Mouse (Mus musculus) thymus, postnatal 10 days (tissue): ENCODE data around the gene Sgk1.

Experiments used
- DNase-seq, 2 experiments: peaks; one replicate each; pipeline ENCODE4 v3.0.0; 2021; ENCODE audit warnings: low spot score in 2 of 2

Sgk1 gene

GRCm38 (mm10) chr10:21918016-21918749 is 36.2 kb downstream of the Sgk1 start:
- no peak for DNase-seq

- DNase-seq: no peak
Measured at GRCm38 (mm10) chr10:21918750-21919145, 36.8 kb downstream of the Sgk1 start.

DNA sequence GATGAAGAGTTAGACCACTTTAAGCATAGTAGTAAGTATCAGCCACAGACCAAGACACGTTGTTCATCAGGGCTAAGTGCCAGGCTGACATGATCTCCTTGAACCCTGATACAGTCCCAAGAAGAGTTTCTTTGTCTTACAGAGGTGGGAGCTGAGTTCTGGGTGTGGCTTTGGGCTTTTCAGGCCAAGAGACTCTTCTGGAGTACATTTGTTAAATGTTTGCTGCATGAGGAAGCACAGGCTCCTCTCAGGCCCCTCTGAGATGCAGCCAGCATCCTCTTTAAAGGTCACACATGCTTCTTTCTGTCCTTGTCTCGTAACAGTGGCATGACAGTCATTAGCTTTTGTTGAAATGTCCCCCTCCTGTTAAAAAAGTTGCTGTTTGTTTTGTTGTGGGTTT is 38.6 kb downstream of the Sgk1 start:
- no peak for DNase-seq

DNA sequence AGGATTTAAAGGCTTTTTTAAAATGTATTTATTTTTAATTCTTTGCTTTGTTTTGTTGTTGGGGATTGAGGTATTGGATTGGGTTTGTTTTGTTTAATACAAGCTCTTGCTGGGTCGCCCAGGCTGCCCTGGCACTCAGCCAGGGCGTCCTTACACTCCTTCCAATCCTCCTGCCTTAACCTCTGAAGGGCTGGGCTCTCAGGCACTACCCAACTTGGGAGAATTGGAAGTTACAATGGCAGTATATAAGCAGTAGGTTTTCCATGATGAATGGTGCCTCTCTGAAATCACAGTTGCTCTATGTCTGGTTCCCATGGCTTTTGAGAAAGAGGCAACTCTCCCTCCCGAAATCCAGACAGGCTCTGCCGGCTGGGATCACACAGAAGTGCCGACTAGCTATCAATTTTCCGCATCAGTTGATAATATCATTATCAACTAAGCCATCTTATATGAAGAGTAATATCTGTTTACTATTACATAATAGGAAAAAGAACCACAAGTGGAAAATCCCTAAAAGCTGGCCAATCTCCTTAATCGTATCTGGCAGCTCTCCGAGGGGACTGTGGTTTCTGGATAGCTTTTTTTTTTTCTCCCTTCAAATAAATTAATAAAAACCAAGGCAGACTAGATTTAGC is 40.8 kb downstream of the Sgk1 start:
- no peak for DNase-seq

GRCm38 (mm10) chr10:21923495-21923952 is 41.5 kb downstream of the Sgk1 start:
- no peak for DNase-seq

- DNase-seq: no peak
Measured at GRCm38 (mm10) chr10:21924051-21924720, 42.2 kb downstream of the Sgk1 start.

DNA sequence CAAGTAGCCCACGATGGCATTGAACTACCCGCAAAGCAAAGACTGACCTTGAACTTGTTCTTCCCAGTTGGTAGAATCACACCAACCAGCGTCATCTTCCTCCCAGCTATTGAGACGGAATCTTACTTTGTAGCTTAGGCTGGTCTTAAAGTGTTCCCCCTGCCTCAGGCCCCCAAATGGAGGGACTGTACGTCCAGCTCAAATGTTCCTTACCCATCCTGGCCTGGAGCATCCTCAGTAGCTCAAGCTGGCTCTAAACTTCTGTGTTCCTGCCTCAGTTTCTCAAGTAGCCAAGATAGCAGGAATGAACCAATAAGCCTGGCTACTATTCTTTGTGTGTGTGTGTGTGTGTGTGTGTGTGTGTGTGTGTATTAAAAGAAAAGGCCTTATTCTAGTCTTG is 45.0 kb downstream of the Sgk1 start:
- no peak for DNase-seq

DNA sequence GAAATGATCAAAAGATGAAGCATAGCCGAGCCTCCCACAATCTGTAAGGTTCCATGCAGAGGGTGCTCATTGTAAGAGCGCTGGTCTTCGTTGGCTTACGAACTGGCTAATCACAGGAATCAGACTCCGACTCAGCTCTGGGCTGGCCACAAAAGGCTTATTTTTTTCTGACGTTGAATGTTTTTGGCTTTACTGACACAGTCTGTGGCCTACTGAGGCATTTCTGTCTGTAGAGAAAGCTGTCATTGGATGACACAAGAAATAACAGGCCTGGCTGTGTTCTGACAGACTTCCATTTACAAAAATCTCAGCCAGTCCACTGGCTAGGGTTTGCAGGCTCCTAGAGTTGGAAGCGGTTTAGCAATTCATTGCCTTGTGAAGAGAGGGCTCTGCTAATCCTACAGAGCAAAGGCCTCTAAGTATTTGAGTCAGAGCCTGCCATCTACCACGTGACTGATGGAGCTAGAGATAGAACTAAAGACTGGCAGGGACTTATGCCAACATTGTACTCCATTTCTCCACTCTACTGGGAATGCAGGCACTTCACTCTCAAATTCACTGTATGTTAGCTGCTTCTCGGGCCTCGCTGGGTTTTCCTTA is 48.9 kb downstream of the Sgk1 start:
- no peak for DNase-seq

GRCm38 (mm10) chr10:21932791-21933190 is 50.8 kb downstream of the Sgk1 start:
- DNase-seq: no peak

DNA sequence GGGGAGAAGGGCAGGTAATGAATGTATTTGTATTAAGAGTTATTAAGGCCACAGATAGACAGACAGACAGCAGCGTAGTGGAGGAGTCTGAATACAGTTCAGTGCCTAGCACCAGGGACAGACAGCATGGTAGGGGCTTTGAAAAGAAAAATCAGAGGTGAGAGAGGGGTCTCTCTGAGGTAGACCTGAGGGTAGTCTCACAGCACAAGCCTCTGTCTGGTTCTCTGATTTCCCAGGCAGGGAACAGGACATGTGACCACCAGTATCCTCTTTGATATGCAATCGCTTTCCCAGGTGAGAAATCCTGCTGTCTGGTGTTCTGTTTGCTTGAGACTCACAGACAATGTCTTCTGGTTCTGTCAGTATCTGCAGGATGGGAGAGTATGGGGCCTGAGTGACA is 52.8 kb downstream of the Sgk1 start:
- no peak for DNase-seq

DNA sequence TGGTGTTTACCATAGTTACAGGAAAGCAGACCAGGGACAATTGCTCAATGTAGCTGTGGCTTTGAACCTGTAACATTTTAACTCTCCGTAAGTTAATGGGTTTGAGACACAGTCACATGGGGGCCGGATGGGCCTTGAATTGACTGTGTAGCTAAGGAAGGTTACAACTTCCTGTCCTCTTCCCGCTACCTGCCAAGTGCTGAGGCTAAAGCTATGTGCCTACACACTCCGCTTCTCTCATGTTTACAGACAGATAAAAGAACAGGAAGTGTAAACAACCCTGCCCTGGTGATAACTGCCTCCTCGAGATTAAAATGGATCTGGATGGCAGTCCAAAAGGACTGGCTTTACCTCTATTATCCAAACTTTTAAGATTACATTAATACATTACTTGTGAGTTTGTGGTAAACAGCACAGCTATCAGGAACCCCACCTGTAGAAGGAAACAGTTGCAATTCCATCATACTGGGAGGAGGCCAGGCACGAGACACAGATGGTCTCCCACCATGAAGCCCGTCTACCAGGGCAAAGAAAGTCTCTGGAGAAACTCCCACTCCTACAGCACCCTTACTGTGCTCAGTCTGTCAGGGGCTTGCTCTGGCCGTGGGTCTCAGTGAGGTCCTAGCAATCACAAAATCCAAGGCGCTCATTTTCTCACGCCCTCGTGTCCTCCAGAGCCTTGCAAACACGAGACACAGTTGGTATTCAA is 54.7 kb downstream of the Sgk1 start:
- no peak for DNase-seq

GRCm38 (mm10) chr10:21937222-21937605 is 55.2 kb downstream of the Sgk1 start:
- no peak for DNase-seq

- DNase-seq: no peak
Measured at GRCm38 (mm10) chr10:21938166-21938565, 56.2 kb downstream of the Sgk1 start.

DNA sequence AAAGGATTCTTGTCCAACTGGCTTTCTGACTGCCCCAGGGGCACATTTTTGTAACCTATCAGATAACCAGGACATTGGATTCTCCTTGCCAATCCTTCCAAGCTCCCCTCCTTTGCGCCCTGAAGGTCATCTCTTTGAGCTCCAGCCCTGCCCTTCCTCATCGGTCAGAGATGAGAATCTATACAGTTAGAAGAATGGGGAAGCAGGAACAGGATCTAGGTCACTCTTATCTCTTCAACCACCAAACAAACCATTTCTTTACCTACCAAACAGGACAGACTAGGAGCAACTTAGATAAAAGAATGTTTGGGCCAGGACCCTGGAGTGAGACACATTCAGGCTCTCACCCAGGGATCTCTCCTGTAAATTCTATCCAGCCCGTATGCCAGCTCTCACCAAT is 59.3 kb downstream of the Sgk1 start:
- no peak for DNase-seq

- DNase-seq: no peak
Measured at GRCm38 (mm10) chr10:21943145-21943700, 61.2 kb downstream of the Sgk1 start.

DNA sequence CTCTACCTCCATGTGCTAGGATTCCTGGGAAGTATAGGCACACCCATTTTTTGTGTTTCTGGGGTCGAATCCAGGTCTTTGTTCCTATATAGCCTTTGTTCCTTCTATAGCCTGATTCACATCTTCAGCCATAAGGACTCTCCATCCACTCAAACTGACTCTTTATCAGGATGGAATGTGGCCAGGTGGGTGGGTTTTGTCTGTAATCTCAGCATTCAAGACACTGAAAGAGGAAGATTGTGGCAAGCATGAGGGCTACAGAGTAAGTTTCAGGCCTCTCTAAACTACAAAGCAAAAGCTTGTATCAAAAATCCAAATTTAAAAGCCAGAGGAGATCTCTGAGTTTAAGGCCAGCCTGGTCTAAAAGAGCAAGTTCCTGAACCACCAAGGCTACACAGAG is 63.2 kb downstream of the Sgk1 start:
- DNase-seq: no peak

DNA sequence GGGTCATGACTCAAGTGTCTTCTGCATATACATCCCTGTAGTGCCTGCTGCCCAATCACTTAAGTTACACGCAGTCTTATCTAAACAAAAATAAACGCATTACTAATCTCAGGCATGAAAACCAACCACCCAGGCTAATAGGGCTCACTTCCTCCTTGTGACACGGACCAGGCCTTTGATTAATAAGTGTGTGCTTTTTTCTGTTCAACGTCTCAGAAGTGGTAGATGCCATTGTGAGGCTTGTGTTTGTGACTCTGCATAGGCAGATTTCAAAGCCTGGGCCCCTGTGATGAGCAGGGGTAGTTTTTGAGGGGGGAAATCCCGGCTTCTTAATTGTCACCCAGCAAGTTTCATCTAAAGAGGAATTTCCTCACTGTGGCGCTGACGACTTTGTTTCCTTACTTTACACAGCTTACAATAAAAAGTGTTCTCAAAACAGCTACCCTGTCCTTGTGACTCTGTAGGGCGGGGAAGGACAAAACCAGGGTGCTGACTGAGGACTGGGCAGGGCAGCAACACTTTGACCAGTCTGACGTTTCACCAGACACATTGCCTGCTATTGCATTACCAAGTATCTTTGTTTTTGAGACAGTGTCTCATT is 64.9 kb downstream of the Sgk1 start:
- no peak for DNase-seq

- no peak for DNase-seq
Measured at GRCm38 (mm10) chr10:21952520-21952919, 70.5 kb downstream of the Sgk1 start.

DNA sequence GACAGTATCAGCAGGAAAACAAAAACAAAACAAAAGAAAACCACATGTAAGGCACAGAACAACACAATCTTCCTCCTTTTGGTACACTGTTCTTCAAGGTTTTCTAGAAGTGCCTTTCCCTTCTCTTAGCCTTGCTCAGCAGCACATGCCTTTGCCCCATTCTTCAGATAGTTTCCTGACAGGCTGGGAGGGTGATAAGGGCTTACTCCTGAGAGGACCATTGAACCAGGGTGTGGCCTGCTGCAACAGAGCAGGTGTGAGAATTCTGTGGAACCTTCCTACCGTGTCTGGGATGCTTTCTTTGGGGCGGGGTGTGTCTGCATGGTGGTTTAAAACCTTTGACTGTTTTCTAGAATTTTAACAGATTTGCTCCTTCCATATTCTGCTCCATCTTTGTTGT is 79.1 kb downstream of the Sgk1 start:
- DNase-seq: no peak

DNA sequence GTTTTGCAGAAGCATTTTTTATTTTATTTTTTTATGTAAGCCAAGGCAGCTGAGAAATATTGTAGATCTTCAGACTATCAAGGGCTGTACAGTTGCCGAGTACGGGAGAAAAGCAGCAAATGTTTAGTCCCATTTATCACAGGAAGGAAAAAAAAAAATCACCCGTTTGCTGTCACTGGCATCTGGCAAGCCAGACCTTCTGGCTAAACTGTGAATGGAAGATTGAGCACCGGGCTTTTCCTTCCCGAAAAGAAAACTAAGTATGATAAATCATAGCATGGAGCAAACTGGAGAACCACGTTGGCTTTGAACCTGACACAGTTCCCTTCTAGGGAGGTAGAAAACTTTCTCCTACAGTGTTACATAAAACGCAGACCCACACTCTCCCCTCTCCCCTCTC is 81.0 kb downstream of the Sgk1 start:
- no peak for DNase-seq

DNA sequence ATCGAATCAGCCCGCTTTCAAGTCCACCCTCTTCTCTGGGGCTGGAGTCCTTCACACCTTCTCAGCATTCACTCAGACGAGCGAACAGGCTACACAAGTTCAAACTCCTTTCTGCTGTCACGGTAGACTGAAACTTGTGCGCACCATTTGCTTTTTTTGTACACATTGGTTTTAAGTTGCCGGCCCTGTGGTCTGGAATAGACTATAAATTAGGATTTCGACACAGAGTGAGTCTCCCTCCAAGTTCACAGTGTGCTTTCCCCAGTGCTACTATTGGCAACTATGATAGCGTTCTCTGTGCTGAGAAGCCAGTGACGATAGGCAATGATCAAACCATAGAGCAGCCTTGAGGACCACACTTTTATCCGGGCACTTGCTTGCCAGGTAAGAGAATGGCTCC is 91.7 kb downstream of the Sgk1 start:
- no peak for DNase-seq
